Mouse (Mus musculus): ENCODE data around the gene Spsb1. TPM values are rescaled to one million over a fixed set of nuclear protein-coding genes. Genes with fewer than 3 reads are reported as not detected.

Gene Spsb1
- total and polyA plus RNA-seq, 3 experiments = 0.04 to 0.19 (median 0.07) TPM

DNA sequence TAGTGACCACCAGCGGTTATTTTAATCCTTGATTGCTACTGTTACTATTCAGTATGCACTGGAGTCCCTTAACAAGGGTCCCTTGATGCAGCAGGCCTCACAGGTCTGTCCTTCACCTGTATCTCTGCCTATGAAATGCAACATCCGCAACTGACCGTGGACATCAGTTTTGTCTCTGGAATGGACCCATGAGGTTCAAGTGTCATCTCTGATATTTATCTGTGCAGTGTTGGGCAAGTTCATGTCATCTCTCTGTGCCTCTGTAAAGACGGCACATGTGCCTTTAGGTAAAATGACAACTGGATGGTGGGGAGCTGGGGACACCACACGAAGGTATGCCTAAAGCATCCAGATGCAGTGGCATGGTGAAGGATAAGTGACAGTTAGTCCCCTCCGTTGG, 96.7 kb downstream of the Spsb1 start:
- peaks cover 10 to 43% of the 10 kb centered on the region in 2 experiments for H3K4me1 ChIP-seq (ENCODE audit: control insufficient read depth in 1 of 2, insufficient read depth in 2 of 2)
- no peak for DNase-seq (ENCODE audit: extremely low read depth)
- H3K27me3 ChIP-seq (replicated peaks) = peaks cover 60% of the 10 kb centered on the region
- no peak overlapping the region for H3K4me2 ChIP-seq (ENCODE audit: insufficient read depth, low read depth, poor library complexity, severe bottlenecking)
- H3K27ac ChIP-seq (ENCODE audit: insufficient read depth, low read depth) = no peak overlapping the region
- no peak overlapping the region for H3K4me3 ChIP-seq (replicated peaks in 1 of 3; ENCODE audit: low read depth in 2 of 3, low read length in 2 of 3, poor library complexity in 1 of 3)
- in situ Hi-C loops (cut with MboI; ENCODE audit: low pct_ligation_motif_present, low pct_unique_long_range_greater_than_20kb, low sequenced_read_pairs) = no loop called here
- dilution Hi-C loops (cut with MboI; ENCODE audit: extremely low pct_ligation_motif_present, extremely low pct_unique_long_range_greater_than_20kb, low sequenced_read_pairs) = no loop called here
- peaks cover 7% of the 10 kb centered on the region for H3K9me3 ChIP-seq (replicated peaks; ENCODE audit: low read length)
- no peaks in the 10 kb centered on the region for H3K36me3 ChIP-seq (replicated peaks in 1 of 2; ENCODE audit: control insufficient read depth in 1 of 2, insufficient read depth in 1 of 2, low read length in 1 of 2)
- TF ChIP-seq NELFE (IDR thresholded peaks at IDR 0.05; ENCODE audit: low read depth, low read length) (no peak), ETS1 (conservative IDR thresholded peaks at IDR 0.05; ENCODE audit: low read depth, low read length) (no peak), JUN (IDR thresholded peaks at IDR 0.05; ENCODE audit: insufficient read depth, low read depth, low read length) (no peak), ELF1 (IDR thresholded peaks at IDR 0.05; ENCODE audit: low read depth, low read length) (no peak), POLR2AphosphoS2 (IDR thresholded peaks at IDR 0.05; ENCODE audit: low read depth, low read length) (no peak), MAZ (IDR thresholded peaks at IDR 0.05; ENCODE audit: low read depth, low read length) (no peak), BHLHE40 (IDR thresholded peaks at IDR 0.05; ENCODE audit: low read depth, low read length) (no peak), ZNF384 (IDR thresholded peaks at IDR 0.05; ENCODE audit: low read depth, low read length) (no peak)
- no peaks in the 10 kb centered on the region for H3K79me2 ChIP-seq (replicated peaks; ENCODE audit: control insufficient read depth, extremely low read depth, insufficient read depth, poor library complexity, severe bottlenecking)
- H3K9ac ChIP-seq (ENCODE audit: insufficient read depth, low read depth) = no peak overlapping the region

DNA sequence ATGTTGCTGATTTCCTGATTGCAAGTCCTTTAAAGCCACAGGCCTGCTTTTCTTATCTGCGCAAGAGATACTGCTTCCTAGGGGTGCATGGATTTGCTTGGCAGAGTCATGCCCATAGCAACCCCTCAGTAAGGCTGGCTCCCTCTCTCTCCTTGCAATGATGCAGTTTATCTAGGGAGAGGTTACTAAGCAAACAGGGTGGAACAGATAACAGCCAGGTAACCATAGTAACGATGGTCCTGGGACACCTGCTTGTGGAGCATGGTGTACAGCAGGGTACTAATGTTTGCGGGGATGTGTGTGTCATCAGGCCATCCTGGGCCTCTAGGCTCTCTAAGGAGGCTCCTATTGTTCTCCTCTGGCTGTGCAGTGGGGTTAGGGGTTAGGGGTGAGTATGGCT, 97.2 kb downstream of the Spsb1 start:
- Histone ChIP-seq H3K4me1 (ENCODE audit: control insufficient read depth in 1 of 2, insufficient read depth in 2 of 2) (peaks cover 10 to 43% of the 10 kb centered on the region in 2 experiments), H3K9me3 (replicated peaks; ENCODE audit: low read length) (peaks cover 10% of the 10 kb centered on the region), H3K27ac (ENCODE audit: insufficient read depth, low read depth) (no peak overlapping the region), H3K9ac (ENCODE audit: insufficient read depth, low read depth) (no peak overlapping the region), H3K36me3 (replicated peaks in 1 of 2; ENCODE audit: control insufficient read depth in 1 of 2, insufficient read depth in 1 of 2, low read length in 1 of 2) (no peaks in the 10 kb centered on the region), H3K27me3 (replicated peaks) (peaks cover 60% of the 10 kb centered on the region), H3K4me2 (ENCODE audit: insufficient read depth, low read depth, poor library complexity, severe bottlenecking) (no peak overlapping the region), H3K4me3 (replicated peaks in 1 of 3; ENCODE audit: low read depth in 2 of 3, low read length in 2 of 3, poor library complexity in 1 of 3) (no peak overlapping the region), H3K79me2 (replicated peaks; ENCODE audit: control insufficient read depth, extremely low read depth, insufficient read depth, poor library complexity, severe bottlenecking) (no peaks in the 10 kb centered on the region)
- TF ChIP-seq CTCF (conservative IDR thresholded peaks at IDR 0.05 in 1 of 2, IDR thresholded peaks at IDR 0.05 in 1 of 2; ENCODE audit: low read depth in 2 of 2, low read length in 2 of 2) (no peak), JUND (conservative IDR thresholded peaks at IDR 0.05; ENCODE audit: low read depth, low read length) (no peak), SIN3A (IDR thresholded peaks at IDR 0.05; ENCODE audit: low read length) (no peak), ETS1 (conservative IDR thresholded peaks at IDR 0.05; ENCODE audit: low read depth, low read length) (no peak), NELFE (IDR thresholded peaks at IDR 0.05; ENCODE audit: low read depth, low read length) (no peak), KAT2A (IDR thresholded peaks at IDR 0.05; ENCODE audit: insufficient replicate concordance, low read length) (no peak), POLR2A (IDR thresholded peaks at IDR 0.05; ENCODE audit: low read depth, low read length) (no peak), CHD2 (IDR thresholded peaks at IDR 0.05; ENCODE audit: low read length) (no peak), ELF1 (IDR thresholded peaks at IDR 0.05; ENCODE audit: low read depth, low read length) (no peak), HCFC1 (IDR thresholded peaks at IDR 0.05; ENCODE audit: low read depth, low read length) (no peak), EP300 (IDR thresholded peaks at IDR 0.05; ENCODE audit: low read length) (no peak), SMC3 (IDR thresholded peaks at IDR 0.05; ENCODE audit: low read depth, low read length) (no peak), CHD1 (IDR thresholded peaks at IDR 0.05; ENCODE audit: low read depth, low read length) (no peak), USF1 (IDR thresholded peaks at IDR 0.05; ENCODE audit: low read depth, low read length) (no peak), ZNF384 (IDR thresholded peaks at IDR 0.05; ENCODE audit: low read depth, low read length) (no peak), ZC3H11A (IDR thresholded peaks at IDR 0.05; ENCODE audit: low read depth, low read length) (no peak), MXI1 (IDR thresholded peaks at IDR 0.05; ENCODE audit: low read depth, low read length) (no peak)
- dilution Hi-C loops (cut with MboI; ENCODE audit: extremely low pct_ligation_motif_present, extremely low pct_unique_long_range_greater_than_20kb, low sequenced_read_pairs) (no loop called here), in situ Hi-C loops (cut with MboI; ENCODE audit: low pct_ligation_motif_present, low pct_unique_long_range_greater_than_20kb, low sequenced_read_pairs) (no loop called here)
- DNase-seq (ENCODE audit: extremely low read depth) = no peak
